Mouse (Mus musculus) thymus, adult 2 months (tissue): Measurements from ENCODE around the gene D5Ertd579e.

Experiments
- CTCF ChIP-seq: fragments of 200-500 bp; IDR thresholded peaks from 2 replicates; pipeline ENCODE4 v1.5.1; 2012; ENCODE audit warnings: mild to moderate bottlenecking, control low read depth, low read length, moderate library complexity, borderline replicate concordance; ENCODE audit not compliant: control insufficient read depth, poor library complexity, insufficient read depth; ENCODE audit errors: extremely low read depth
- POLR2A ChIP-seq: fragments of 200-500 bp; IDR thresholded peaks from 2 replicates; pipeline ENCODE4 v1.6.1; 2012; ENCODE audit warnings: mild to moderate bottlenecking, low read length, control low read depth, moderate library complexity; ENCODE audit not compliant: control insufficient read depth, poor library complexity, insufficient read depth; ENCODE audit errors: extremely low read depth

- TF ChIP-seq POLR2A (no peak), CTCF (no peak)
These were observed 19.0 kb upstream of the D5Ertd579e start for GRCm38 (mm10) chr5:36714832-36715231.
